Mouse (Mus musculus) brain, embryonic 14.5 days (tissue): ENCODE data around the gene Sfr1. TPM values are rescaled to one million over a fixed set of nuclear protein-coding genes. Genes with fewer than 3 reads are reported as not detected.

ENCODE experiments used
- DNase-seq: peaks from one replicate; pipeline ENCODE4 v3.0.0-alpha.2; 2011; ENCODE audit warnings: low read depth
- CTCF ChIP-seq: fragments of 200-500 bp; IDR thresholded peaks from 2 replicates; pipeline ENCODE4 v1.5.1; 2012; ENCODE audit warnings: inconsistent platforms, mild to moderate bottlenecking, moderate library complexity, borderline replicate concordance; ENCODE audit not compliant: insufficient read depth, insufficient read length; ENCODE audit errors: extremely low read depth
- POLR2A ChIP-seq: fragments of 200-500 bp; IDR thresholded peaks from 2 replicates; pipeline ENCODE4 v1.6.1; 2012; ENCODE audit warnings: mild to moderate bottlenecking, inconsistent platforms, borderline replicate concordance; ENCODE audit not compliant: poor library complexity, insufficient read depth, insufficient read length, severe bottlenecking; ENCODE audit errors: extremely low read depth
- polyA plus RNA-seq: library from polyadenylated mRNA; depleted of rRNA; stranded (reverse); fragments of >200 nt; gene quantifications from 2 replicates; pipeline ENCODE4 v1.2.3, GENCODE M21; 2012; rRNA removed

Sfr1 gene
- polyA plus RNA-seq: 96.2 and 107 TPM in 2 replicates

DNA sequence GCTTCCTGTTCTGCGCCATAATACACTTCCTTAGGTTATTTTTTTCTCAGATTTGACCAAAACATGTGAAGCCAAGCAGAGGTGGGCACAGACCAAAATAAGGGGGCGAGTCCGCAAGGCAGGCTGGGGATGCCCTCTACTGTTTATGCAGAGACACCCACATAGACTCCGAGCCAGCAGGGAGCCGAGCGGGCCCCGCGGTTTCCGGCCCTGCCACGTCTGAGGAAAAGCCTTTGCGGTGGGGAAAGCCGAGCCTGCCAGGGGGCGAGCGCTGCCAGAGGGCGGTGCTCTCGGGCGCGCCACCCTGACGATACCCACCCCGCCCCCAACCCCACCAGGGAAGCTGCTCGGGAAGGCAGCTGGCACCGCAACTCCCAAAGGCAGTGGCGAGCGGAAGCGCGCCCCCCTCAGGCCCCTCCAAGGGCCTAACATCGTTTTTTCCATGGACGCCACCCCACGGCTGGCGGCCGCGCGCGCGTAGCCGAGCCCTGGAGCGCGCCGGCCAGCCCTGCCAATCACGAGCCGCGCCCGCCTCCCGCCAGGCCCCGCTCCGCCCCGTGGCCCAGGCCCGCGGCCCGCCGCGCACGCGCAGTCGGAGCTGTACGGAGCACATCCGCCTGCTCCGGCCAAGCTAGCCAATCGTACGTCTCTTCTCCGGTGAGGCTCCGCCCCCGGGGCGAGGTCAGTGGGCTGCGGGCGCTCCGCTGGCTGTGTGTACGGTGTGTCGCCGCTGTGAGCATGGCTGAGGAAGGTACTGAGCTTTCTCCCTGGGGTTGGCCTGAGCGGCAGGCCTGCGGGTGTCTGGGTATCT, at the start of gene Sfr1:
TSS of gene Sfr1 (plus strand) at position 612 of the 811 bp plus-strand sequence.
- DNase-seq: peak; percentile 99

DNA sequence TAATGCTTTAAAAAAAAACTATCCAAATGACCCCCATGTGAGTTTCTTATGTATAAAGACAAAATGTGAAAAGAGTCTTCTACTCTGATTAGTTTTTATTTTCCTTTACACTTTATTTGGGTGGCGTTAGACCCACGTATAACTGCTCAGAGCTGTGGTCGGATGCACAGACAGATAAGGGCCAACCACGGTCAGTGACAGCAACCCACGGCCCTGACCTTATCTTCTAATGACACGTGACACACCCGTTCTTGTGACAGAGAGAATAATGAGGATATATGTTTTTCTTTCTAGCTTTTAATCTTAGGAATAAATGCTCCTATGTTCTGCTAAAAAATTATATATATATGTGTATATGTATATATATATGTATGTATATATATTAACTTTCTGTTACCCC, 41.9 kb upstream of the Sfr1 start:
- TF ChIP-seq POLR2A: no peak
- TF ChIP-seq CTCF: no peak
- DNase-seq: no peak

More for the DNA sequence above, at the start of gene Sfr1:
- TF ChIP-seq POLR2A (peak; percentile 74; the same call in 1 of the 2 replicates), CTCF (peak; percentile 60)

DNA sequence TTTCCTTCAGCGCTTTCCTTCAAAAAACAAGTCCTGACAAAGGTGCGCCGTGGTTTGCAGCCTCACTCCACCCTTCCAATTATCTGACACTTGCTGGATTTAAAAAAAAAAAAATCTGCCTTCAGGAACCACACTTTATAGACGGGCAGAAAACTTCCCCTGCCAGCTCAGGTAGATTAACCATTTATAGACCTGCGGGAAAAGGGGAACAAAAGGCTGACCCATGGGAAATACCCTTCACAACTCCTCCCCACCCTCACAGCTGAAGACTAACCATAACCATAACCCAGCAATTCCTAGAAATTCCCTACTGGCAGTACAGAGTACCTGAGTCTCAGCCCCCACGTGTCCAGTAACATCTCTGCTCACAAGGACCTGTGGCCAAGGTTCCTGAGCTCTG, 39.5 kb upstream of the Sfr1 start, which contains the start of gene Col17a1:
TSS of gene Col17a1 (minus strand) at position 101 of the 400 bp plus-strand sequence.
- no peak for DNase-seq
- no peak for TF ChIP-seq CTCF

DNA sequence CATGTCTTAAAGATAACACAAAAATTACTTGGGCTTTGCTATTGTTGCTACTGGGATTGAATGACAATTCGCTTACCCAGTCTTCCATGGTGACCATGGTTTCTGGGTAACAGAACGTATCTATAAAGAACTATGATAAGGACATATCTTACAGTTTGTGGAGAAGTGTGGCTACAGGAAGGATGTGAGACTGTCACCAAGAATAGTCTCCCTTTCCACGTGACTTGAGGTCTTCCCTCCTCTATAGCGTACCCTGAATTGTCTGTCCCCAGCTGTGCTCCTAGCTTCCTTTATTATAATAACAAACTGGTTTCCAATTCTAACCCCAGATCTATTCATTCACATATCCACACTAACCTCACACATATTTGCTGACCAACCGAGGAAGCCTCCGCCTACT, 35.8 kb upstream of the Sfr1 start:
- TF ChIP-seq CTCF (no peak), POLR2A (no peak)
- DNase-seq: no peak

DNA sequence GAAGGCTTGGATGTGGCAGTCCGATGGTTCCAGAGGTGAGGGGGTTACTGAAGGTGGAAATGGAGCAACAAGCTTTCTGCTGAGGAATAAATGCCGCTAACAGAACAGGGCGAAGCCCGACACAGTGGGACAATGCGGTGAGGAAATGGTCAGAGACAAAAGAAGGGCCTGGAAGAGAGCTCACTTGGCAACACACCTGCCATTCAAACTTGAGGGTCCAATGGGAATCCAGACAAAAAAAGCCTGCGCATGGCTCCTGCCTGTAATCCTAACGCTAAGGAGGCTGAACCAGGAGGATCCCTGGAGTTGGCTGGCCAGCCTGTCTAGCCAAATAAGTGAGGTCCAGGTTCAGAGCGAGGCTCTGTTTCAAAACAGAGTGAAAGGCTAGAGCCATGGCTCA, 35.1 kb upstream of the Sfr1 start:
- TF ChIP-seq POLR2A (no peak), CTCF (no peak)
- no peak for DNase-seq

DNA sequence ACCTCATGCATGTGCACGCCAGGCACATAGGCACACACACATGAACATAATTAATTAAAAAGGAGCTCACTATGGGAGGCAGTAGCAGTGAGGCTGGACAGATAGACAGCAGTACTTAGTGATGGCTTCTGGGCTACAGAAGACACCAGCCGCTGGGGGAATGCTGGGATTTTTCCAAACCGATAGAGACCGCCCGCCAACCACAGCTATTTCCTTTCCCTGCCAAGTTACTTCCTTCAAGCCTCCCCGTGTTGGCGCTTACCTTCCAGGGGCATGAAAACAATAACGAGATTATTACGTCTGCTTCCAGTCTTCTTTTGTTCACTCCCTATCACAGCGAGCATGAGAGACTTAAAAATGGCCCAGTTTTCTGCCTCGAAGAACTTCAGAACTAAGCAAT, 34.4 kb upstream of the Sfr1 start:
- peak; percentile 12 for DNase-seq
- TF ChIP-seq CTCF (no peak), POLR2A (no peak)

DNA sequence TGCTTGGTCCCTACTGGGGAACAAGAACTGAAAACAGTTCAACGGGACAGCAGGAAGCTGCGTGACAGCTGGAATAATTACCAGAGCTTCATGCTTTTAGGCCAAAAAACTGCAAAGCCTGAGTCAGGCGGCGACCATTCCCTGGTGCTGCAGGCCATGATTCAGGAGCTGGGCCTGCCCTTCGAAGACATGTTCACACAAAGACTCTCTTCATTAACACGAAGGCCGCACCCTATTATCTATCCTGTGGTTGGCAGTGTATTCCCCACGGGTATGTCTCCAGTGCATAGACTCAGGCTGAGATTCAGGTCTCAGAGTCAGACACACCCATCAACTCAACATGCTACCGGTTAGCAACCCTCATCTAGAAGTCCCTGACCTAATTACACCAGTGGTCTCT, 33.2 kb upstream of the Sfr1 start:
- TF ChIP-seq POLR2A (no peak), CTCF (no peak)
- no peak for DNase-seq

DNA sequence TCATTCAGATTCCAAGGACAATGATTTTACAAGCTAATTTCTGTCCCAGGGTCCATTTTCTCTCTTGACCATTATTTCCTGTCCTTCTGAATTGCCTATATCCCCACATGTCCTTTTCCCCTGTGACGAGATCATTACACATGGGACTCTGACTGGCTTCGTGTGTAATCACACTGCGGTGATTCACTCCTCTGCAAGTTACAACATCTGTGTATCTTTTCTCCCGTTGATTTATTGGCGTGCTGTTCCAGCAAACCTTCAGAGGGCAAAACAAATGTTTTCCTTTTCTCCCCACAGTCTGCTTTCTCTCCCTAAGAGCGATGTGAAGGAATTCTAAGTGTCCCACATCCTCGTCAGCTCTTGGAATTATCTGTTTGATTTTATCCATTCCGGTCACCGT, 31.7 kb upstream of the Sfr1 start:
- no peak for DNase-seq
- TF ChIP-seq POLR2A: no peak
- no peak for TF ChIP-seq CTCF

DNA sequence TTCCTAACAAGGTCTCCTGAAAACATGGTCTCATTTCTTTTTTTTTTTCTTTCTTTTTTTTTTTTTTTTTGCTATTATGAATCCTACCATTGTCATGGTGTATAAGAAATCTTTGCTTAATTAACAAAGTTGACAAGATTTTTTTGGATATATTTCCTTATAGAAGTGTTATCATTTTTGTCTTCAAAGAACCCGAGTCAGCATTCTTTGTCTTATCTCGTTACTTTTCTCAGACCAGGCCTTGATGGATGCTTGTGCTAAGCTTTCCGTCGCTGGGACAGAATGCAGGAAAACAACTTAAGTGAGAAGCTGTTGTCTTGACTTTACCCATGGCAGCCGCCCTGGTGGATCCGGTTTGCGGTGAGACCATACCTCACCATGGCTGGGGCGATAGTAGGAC, 31.0 kb upstream of the Sfr1 start:
- TF ChIP-seq CTCF: no peak
- no peak for TF ChIP-seq POLR2A
- no peak for DNase-seq

DNA sequence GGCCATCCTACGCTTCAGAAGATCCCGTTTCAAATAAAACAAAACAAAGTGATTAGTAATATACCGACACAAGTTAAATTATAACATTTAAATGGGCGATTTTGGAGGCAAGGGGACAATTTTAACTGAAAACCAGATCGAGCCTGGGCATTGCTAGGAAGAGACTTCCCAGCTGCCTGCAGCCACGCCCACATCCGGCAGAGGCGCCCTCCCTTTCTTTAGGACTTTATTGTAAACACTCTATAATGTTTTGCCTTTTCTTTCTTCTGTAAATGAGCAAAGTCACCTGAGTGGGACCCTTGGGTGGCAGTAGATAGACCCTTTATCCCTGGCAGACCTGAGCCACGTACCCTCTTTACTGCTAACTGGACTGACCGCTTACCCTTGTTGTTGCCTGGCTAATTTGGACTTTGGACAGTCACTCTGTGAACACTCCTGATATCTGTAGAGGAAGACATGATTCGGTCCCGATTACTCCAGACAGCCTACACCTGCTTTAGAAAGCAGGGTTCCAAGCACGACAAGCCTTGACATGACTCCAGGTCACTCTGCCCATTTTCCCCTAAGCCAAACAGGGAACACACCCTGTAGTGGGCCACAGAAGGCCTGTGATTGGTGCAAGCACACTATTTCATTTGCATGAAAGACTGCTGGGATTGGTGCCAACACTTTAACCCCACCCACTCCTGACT, 26.3 kb upstream of the Sfr1 start:
- no peak for TF ChIP-seq POLR2A
- TF ChIP-seq CTCF: no peak
- peak; percentile 29 for DNase-seq

DNA sequence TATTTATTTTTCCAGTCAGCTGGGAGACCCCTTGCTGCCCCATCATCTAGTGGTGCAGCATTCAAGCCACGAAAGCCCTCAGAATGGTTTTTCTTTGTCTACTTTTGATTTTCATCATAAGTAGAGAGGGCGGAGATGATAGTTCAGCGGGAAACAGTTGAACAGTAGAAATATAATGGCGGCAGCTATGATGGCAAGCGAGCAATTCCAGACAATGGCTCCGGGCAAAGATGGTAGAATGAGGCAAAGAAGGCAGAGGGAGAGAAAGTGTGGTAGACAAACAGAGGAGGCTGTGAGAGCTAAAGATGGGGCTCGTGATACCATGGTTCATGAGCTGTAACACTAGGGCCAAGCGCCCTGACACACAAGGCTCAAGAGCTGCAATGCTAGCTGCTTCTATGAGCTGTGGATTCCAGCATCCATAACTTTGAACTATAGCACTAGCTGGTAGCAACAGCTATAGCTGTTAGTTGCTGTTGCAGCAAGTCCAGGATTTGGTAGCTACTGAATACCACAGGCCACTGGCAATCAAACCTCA, 25.6 kb upstream of the Sfr1 start:
- TF ChIP-seq CTCF (no peak), POLR2A (no peak)

DNA sequence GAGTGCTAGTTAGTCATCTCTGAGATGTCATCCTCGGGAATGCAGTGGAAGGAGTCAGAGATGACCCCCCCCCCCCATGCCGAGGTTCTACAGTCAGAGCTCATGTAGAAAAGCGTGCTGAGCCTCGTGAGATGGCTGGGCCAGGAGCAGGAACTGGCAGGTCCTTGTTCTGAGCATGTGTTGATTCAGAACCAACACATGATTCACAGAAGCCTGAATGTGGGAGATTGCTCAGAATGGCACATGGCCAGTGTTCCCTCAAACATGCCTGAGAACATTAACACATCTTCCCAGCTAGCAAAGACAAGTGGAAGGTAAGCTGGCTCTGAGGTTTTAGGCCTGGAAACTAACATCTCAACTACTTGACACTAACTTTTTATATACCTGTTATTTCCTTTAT, 21.1 kb upstream of the Sfr1 start:
- TF ChIP-seq POLR2A (no peak), CTCF (no peak)
- no peak for DNase-seq

More for the DNA sequence above, 25.6 kb upstream of the Sfr1 start:
- no peak for DNase-seq

DNA sequence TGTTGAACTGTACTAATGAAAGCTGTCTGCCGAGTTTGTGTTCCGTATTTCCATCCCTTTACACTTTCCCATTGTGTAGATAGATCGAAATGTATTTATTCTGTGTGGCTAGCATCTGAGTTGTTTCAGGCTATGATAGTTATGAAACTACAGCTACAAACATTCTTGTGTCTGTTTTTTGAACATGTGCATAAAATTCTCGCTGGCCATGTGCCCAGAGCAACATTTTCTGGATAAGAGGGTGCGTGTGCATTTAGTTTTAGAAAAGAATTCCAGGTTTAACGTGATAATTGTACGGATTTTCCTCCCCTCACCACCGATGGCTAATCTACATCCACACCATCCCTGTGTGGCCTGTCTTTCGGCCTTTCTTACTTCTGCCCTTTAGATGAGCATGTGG, 18.0 kb upstream of the Sfr1 start:
- no peak for DNase-seq
- TF ChIP-seq POLR2A: no peak
- no peak for TF ChIP-seq CTCF
